Mouse (Mus musculus) retina, adult 2 months (tissue): Measurements from ENCODE around the gene Mrnip.

ENCODE experiments used
- DNase-seq: peaks from one replicate; pipeline ENCODE4 v3.0.0-alpha.2; 2012; ENCODE audit warnings: low read depth, low spot score

Gene Mrnip

DNA sequence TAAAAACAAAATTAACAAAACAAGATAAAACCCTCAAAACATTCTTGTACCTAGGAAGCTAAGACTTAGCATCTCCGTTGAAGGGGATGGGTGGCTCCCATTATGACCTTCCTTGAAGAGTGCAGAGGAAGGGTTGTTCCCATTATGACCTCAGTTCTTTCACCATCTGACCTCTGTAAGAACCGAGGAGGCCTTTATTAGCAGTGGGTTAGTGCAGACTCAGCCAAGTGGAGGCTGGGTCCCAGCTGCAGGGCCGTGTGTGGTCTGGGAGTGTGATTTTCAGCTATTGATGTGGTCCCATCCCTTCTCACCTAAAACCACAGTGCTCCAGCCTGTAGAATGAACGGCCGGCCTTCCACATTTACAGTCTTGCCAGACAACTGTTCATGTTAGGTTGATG, 71.0 kb downstream of the Mrnip start:
- no peak for DNase-seq

DNA sequence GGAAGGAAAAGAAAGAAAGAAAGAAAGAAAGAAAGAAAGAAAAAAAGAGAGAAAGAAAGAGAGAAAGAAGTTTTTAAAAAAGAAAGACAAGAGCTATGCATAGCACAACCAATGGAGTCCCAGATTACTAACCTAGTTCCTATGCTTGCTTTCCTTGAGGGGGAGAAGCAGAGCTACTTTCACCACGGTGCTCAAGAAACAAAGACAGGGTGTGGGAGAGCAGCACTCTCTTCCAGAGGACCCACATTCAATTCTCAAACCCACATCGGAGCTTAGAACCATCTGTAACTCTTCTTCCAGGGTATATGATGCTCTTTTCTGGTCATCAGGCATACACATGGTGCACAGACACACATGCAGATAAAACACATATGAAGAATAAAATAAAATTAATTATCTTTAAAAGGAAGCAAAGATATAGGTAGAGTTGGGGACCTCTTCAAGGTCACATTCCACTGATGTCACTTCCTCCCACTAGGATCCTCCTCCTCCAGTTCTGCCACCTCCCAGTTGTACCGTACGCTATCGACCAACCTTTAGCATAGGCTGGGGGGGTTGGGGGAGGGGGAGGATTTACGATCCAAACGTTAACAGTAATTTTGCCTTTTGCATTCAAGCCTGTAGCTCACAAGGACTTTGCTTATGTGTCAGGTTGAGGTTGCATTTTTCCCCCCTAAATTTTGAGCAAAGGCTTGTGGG, 74.4 kb downstream of the Mrnip start:
- DNase-seq = no peak
